Mouse (Mus musculus): Measurements from ENCODE around the gene Psma4.

- TF ChIP-seq CTCF (IDR thresholded peaks at IDR 0.05; ENCODE audit: extremely low read depth, insufficient read depth, insufficient read length, insufficient replicate concordance) = no peak
- no peak for TF ChIP-seq POLR2A (IDR thresholded peaks at IDR 0.05; ENCODE audit: low read depth, low read length)
These were observed 4.3 kb upstream of the Psma4 start for GRCm38 (mm10) chr9:54946256-54946655.
